Mouse (Mus musculus) ovary, postnatal 36 days (tissue): ENCODE data around the gene Zfp719.

ENCODE experiments used
- DNase-seq: peaks from one replicate; pipeline ENCODE4 v3.0.0; 2022; ENCODE audit warnings: low spot score, mixed read lengths

Zfp719 gene

DNA sequence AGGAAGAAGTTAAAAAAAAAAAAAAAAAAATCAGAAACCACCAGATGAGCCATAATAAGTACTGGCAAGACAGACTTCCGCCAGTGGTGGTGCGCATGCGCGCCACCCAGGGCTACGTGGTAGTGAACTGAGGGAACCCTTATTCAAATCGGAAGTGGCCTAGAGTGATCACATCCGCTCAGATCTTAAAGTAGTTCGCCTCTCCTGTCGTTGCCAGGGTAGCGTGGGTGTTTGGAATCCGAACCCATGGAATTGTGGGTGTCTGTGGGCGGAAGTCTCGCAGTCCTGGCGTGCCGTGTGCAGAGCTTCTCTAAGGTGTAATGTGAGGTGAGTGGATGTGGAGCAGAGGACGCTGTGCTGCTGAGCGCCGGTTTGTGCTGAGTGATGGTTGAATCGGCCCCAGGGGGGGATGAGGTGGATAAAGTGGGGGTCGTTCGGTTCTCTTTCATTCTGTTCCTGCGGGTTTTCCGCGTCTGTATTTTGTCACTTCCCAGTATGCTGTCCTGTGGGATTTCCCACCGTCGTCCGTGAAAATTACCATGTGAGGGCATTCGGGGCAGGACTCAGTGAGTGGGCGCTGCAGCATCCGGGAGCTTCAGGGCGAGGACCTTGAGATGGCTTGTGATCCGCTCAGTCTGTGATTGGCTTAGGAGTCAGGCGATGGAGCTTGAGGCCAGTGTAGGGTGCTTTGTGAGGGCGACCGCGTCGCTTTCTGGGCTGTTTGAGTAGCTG, at the start of gene Zfp719:
Zfp719 (plus strand) TSS at position 171 of the 732 bp plus-strand sequence.
- peak; percentile 87 for DNase-seq

DNA sequence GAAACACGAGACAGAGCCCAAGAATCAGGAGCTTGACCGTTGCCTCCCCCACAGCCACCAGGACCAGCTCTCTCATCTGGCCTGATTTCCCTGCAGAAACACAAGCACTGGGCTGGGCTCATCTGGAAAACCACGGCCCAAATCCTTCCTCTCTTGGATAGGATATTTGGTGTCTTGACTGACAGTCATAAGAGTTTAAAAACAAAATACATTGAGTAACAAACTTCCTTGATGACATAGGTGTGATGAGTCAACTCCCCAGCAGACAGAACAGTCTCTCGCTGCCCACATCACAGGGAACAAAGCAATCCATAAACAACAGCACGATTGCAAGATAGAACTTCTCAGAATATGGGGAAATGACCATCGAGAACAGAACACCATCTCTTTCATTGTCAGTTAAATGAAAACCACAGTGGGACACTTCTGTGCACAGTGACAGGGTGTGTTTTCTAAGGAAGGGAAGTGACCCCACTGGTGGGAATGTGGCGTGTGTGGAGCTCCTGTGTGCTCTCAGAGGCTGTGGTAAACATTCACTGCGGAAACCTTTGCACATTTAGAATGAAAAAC, 49.1 kb upstream of the Zfp719 start:
- DNase-seq: no peak

DNA sequence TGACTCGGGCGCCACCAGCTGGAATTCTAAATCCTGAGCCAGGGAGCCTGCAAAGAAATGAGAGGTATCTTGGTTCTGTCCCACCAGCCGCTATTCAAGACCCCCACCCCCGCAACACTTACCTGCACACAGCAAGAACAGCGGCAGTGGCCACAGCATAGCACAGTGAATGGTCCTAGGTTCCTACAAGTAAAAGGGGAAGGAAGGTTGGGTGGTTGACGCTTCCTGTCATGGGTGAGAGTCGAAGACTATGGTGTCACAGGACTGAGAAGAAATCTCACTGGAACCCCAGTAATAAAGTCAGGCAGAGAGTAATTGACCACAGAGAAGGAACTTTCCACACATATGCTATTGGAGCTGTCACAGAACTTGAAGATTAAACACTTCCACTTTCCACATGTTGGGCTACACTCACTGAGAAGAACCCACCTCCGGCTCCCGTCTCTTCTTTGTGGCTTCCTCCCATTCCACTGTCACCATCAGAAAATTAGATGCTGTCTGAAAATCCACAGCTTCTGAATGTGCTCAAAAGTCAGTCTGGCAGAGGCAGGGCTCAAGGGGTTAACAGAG, 46.4 kb upstream of the Zfp719 start:
- no peak for DNase-seq

DNA sequence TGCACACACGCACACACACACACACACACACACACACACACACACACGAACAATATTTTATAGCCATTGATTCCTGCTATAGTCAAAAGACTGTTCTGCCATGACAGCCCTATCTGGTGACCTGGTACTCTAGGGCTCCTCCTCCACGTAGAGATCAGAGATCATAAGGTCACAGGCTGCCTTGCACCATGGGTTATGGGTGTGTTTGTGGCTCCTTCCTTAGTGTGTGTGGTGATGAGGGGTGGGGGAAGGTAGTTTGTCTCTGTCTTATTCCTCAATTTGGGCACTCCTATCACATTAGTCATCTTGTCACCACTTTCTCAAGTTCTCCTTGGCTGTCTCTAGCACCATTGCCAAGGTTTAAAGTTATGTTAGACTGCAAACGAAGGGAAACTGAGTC, 40.9 kb upstream of the Zfp719 start:
- DNase-seq: no peak

DNA sequence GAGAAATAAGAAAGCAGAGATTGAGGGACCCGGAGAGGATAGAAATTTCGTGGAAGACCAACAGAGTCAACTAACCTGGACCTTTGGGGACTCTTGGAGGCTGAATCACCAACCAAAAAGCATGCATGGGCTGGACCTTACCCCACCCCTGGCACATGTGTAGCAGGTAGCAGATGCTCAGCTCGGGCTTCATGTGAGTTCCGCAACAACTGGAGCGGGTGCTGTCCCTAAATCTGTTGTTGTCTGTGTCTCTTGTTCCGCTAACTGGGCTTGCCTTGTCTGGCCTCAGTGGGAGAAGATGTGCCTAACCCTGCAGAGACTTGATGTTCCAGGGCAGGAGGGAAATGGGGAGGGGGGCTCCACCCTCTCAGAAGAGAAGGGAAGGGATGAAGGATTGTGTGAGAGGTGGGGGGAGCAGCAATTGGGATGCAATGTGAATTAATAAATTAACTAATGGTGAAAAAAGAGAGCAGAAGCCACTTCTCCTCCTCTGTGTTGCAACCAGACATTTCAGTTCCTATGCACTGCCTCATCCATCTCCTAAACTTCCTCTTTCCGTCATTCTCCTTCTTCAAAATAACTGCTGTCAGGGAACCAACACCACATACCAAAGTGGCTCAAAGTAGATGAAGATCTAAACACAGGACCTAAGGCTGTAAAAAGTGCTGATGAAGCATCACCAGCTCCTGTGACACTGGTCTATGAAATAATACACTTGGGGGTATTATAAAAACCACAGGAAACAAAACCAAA, 35.0 kb upstream of the Zfp719 start, which contains the start of gene Cd33:
Cd33 (minus strand) TSS at position 204 of the 753 bp plus-strand sequence.
- no peak for DNase-seq

DNA sequence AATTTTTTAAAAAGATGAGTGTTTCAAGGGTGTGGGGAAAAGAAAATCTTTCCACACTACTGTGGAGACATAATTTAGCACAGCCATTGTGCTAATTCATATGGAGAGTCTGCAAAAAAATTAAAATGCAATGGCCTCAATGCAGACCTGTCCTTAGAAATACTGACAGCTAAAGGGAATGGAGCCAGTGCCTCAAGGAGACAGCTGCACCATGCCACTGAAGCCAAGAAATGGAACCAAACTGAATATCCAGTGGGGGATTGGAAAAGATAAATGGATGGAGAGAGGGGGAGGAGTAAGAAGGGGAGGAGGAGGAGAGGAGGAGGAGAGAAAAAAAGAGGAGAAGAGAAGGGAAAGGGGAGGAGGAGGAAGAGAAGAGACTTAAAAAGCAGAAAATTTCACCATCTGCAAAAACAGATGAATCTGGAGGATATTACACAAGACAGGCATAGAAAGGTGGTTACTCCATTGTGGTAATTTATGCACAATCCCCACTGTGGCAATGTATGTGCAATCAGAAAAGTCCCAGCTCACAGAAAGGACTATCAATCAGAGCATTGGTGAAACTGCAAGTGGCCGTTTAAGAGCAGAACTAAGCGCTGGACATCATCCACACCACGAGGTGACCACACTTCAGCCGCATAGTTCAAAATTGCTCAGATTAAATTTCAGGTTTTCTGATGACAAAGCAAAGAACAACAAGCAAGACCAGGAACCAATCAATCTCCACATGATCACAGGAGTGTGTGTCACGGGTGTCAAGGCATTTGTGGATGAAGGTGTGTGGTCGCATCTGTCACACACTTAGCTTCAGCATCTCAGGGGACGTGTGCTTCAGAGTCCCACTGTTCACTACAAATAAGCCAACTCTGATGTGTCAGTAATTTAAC, 33.5 kb upstream of the Zfp719 start:
- DNase-seq: no peak

DNA sequence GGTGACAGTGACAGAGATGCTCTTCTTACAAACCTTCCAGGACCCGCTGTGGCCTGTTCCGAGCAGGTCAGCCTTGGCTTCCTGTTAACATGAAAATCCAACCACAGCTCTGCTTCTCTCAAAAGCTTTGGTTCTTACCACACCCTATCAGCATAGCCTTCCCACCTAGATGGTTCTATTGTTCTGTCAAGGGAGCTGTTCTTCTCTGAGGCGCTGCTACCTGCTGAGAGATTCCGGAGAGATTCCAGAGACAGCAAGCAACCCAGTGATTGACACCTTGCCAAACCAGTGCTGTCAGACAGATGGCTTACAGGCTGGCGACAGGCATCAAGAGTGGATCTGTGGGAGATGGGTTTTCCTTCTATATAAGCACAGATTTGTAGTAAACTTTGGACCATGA, 31.7 kb upstream of the Zfp719 start:
- DNase-seq: no peak

DNA sequence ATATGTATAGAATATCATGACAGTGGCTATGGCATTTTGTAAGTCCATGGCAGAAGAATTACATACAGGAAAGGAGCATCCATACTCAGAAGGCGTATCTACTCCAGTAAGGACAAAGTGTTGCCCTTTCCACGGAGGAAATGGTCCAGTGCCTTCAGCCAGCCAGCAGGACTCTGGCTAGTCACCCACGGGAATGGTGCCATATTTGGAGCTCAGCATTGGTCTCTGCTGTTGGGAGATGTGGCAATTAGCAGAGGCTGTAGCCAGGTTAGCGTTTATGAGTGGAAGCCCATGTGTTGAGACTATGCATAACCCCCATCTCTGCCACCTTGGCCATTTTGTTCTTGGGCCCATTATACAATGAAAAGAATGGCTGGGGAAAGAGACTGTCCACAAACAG, 31.2 kb upstream of the Zfp719 start:
- DNase-seq: no peak

DNA sequence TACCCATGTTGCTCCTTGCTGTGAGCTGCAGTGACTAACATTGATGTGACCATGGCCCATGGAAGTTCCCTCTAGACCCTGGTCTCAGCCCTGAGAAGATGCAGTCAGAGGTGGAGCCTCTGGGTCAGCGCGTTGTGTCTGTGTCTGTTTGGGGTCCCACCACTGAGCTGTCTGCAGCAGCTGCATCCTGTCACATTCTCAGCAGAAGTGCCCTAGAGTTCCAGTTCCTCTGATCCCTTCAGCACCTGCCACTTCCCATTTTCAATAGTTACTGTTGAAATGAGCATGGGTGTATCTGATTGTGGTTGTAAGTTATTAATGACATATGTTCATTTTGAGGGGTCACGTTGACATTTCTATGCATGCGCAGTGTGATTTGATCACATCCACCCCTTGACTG, 26.3 kb upstream of the Zfp719 start:
- no peak for DNase-seq

DNA sequence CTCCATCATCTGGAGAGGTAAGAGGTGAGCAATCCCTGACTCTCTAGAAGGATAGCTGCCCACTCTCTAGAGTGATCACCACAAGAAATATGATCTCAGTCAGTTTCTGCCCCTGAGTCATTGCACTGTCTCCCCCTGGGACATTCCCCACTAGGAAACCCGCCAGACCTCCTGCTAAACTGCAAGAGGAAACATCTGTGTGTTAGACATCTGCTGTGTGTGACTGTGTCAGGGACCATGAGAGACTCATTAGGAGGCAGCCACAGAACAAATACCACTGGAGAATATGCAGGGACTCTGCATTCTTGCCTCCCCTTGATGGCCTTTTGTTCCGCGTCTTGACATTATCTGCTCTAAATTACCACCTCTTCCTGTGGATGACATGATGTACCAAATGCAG, 24.9 kb upstream of the Zfp719 start:
- no peak for DNase-seq

DNA sequence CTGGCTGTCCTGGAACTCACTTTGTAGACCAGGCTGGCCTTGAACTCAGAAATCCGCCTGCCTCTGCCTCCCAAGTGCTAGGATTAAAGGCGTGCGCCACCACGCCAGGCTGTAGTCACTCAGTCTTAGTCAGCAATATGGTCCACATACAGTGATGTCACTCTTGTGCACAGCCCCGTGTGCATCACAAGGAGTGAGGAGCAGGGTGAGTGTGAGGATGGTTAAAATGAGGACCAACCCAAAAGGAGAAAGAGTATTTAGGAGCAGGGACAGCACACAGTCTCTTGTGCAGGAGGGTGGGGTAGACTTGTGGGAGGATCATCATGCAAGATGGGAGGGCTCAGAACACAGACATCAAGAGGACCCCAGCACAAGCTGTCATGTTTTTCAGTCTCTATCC, 24.1 kb upstream of the Zfp719 start:
- DNase-seq: no peak

DNA sequence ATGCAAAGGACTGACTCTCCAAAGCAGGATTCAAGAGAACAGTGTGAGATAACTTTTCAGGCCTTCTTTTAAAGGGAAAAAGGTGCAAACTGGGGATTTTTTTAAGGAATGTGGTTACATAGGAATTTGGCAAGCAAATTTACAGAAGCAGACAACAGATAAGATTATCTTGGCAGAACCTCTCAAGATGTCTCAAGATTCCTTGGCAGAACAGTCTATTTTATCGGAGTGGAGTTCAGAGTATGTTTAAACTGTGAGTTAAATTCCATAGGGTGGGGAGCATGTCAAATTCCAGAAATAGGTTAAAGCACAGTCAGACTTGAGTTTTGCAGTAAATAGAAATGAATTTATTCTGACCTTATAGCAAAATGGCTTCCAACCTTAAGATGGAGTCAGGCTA, 22.5 kb upstream of the Zfp719 start:
- DNase-seq: no peak

DNA sequence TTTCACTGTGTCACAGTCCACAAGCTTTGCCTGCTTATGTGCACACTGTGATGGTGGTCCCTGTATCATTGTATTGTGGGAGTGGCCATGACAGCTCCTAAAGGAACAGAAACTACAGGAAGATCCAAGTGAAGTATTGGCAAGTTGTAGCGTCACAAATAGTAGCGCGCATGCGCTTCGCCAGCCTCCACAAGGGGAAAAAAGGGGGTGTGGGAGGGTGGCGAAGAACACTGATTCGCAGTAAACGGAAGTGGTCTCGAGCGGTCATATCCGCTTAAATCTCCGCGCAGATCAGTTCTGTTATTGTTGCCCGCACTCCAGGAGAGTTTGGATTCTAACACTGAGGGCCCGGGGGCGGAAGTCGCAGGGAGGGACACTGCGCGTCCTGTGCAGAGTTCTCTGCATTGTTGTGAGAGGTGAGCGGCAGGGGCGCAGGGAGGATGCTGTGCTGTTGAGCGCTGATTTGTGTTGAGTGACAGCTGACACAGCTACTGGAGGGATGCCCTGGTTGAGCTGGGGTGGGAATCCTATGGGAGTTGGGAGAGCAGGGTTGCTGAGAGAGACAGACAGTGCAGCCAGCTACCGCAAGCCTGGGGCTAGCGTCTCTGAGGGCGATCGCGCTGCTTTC, 17.3 kb upstream of the Zfp719 start, which contains the start of gene Zfp658:
Zfp658 (plus strand) TSS at position 251 of the 628 bp plus-strand sequence.
- DNase-seq: peak; percentile 80

DNA sequence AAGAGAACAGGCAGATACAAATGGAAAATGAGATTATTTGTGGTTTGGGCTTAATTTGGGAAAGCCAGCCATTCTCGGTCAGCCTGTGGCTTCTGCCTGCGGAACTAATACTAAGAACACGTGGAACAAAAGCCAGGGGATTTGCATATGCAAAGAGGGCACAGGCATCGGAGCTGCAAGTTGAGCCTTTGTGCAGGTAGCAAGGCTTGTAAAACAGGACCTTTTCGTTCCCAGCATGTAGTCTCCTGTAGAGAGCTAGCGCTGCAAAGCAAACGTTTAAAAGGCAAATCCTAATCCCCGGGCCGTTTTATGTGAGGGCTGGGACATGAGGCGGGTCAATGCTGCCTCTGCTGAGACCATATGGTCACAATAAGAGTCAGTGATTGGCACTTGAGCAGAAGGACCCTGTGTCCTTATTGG, 16.7 kb upstream of the Zfp719 start:
- DNase-seq: peak; percentile 10

DNA sequence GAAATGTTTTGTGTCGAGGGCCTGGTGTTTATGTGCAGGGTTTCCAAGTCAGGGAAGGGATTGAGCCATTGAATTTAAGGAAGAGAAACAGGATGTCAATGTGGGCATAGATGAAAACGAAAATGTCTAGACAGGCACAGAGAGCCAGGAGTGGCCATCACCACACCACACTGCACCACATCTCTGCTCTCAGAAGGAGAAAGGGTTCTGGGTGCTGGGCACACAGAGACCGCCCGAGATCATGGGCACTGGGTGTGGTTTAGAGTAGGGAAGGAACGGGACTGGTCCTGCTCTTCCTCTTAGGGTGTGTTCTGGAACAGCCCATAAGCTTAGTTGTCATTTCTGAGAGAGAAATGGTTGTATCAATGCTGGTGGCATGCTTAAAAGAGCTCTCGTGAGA, 16.1 kb upstream of the Zfp719 start:
- no peak for DNase-seq

DNA sequence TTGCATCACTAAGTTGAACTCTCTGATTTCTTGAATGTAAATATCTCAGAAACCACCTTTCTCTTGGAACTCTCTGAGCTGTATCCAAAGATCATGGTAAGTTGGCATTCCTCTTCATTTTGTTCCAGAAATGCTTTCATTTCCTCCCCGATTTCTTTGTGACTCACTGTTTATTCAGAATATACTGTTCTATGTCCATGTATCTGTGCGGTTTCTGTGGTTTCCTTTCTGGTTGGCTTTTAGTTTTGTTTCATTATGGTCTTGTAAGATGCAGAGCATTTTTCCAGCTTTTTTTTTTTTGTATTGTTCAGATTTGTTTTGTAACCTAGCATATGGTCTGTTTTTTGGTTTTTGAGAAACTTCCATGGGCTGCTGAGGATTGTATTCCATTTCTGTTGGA, 8.2 kb upstream of the Zfp719 start:
- DNase-seq: no peak

DNA sequence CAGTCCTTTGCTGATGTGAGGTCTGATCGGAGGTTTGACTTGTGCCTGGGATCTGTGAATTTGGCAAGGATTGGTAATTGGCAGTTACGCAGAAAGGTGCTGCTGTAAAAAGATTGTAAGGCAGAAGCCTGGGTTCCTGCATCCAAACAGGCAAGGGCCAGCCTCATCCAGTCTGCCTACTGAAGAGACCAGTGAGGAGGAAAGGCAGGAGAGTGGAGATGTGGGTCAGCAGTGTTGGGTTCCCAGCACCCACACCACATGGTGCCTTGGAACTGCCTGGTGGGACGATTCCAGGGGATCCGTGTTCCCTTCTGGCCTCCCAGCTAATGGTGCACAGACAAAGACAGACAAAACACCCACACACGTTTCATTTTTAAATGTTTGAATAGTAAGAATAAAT, 1.1 kb downstream of the Zfp719 start:
- no peak for DNase-seq

DNA sequence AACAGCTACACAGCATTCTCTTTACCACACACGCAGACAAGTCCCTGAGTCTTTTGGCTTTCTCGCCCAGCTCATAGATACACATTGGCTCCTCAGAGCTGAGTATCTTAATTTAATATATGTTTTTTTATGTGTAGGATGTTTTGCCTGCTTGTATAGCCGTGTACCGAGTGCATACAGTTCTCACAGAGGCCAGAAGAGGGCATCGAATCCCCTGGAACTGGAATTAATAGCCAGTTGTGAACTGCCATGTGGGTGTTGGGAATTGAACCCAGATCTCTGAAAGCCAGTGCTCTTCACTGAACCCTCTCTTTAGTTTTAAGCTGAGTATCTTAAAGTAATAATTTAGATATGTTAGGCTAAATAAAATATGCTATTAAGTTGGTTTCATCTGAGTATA, 5.4 kb downstream of the Zfp719 start:
- DNase-seq: no peak

DNA sequence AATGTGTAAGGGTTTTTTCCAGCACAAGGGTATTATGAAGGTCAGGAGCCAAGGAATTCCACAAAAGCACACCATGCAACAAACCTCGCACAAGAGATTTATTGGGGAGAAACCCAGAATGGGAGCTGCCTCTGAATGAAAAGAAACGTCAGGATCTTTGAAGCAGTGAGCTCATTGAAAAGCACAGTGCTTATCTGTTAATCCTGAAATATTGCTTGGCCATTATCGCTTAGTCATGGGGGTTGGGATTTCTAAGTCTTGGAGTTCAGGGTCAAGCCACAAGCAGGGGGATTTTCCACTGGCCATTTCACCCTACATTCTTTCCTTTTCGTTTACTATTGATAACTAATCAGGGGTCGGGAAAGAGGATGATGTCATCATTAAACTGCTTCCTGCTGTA, 22.5 kb downstream of the Zfp719 start:
- no peak for DNase-seq

DNA sequence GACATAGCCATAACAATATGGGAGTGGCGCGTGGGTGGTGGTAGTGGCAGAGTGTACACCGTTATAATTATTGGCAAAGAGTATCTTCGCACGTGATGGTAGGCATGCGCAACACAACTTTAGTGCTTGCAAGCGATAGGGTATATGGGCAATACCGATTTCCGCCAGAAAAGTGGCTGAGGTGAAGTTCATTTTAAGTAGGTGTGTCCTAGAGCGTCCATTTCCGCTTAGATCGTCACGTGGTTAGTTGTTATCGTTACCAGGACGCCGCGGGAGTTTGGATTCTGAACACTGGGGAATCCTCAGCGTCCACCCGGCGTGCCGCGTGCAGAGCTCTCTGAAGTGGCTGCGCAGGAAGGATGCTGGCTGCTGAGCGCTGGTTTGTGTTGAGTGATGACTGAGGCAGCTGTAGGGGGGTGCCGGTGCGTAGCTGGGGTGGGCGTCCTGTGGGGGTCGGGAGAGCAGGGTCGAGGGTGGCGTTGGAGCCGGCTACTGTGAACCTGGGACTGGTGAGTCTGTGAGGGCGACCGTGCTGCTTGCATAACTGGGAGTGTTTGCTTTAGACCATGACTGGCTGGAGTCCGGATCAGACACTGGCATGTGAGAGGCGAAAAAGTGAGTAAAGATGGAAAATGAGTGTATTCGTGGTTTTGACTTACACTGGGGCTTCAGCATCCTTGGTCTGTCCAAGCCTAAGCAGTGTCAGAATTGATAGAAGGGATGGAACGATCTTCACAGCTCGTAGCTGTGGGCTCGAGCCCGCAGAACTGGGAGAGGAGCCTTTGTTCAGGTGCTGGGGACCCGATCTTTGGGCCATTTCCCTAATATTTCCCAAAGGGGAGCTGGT, 27.7 kb downstream of the Zfp719 start, which contains the start of gene Zfp819:
Zfp819 (plus strand) TSS at position 274 of the 847 bp plus-strand sequence.
- DNase-seq: peak; percentile 58
